Mouse (Mus musculus) thymus, postnatal 25 days (tissue): Measurements from ENCODE around the gene Hpd.
"Not testable (repeated sequence)": the region's sequence is repeated elsewhere in the genome, so short reads cannot be mapped to it uniquely, and the experiment has no call there.

Source experiments
- DNase-seq: peaks from one replicate; pipeline ENCODE4 v3.0.0; 2022

Gene Hpd

GRCm38 (mm10) chr5:123182651-123183050 is at the start of gene Hpd:
TSS of gene Hpd (minus strand) at chr5:123182727.
- no peak for DNase-seq

GRCm38 (mm10) chr5:123232180-123232579 is 49.7 kb upstream of the Hpd start:
- DNase-seq, result no peak

GRCm38 (mm10) chr5:123229296-123229695 is 46.8 kb upstream of the Hpd start:
- DNase-seq, result no peak

DNA sequence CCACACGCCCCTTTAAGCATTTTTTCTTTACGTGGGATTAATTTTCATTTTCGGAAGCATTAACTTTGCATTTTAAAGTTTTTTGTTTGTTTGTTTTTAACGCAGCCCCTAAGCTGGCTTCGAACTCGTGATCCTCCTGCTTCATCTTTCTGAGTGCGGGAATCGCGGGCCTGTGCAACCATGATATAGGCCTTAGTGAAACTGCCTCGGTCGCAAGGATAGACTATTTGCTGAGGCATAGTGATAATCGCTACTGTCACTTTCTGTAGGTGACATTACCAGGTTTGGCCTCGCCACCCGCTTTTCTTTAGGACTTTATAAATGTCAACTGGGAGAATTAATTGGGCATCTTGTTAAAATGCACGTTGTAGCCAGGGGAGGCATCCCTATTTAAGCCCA is 46.0 kb upstream of the Hpd start:
- no peak for DNase-seq

GRCm38 (mm10) chr5:123227762-123228523 is 45.4 kb upstream of the Hpd start:
- DNase-seq, result peak; percentile 93

DNA sequence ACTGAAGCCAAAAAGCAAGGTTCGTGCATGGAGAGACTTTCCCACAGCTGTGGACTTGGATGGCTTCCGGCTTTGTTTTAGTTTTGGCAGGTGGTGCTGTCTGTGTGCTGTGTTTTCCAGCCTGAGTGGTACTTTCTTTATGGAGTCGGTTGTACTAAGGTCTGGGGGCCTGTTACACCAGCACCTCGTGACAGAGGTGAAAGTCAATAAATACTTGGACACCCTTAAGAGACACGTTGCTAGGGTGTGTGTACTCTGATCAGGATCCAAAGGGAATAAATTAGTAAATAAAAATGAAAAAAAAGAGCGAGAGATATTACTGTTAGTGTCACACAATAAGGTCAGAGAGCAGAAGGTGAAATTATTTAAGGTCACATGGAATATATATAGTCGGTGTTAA is 44.3 kb upstream of the Hpd start:
- no peak for DNase-seq

DNA sequence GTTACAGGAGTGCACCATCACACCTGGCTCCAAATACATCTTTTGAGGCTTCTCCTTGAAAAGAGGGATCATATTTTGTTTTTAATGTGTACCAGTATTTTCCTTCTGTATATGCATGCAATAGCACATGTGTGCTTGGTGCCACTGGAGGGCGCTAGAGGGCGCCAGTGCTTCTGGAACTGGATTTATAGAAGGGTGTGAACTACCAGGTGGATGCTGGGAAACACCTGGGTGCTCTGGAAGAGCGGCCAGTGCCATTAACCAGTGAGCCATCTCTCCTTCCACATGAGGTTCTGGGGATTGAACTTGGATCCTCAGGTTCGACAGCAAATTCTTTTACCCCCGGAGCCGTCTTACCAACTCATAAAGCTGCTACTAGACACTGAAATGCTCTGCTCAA is 41.3 kb upstream of the Hpd start:
- DNase-seq, result not testable (repeated sequence)

GRCm38 (mm10) chr5:123223051-123223410 is 40.5 kb upstream of the Hpd start:
- DNase-seq, result no peak

- DNase-seq, result not testable (repeated sequence)
Measured at GRCm38 (mm10) chr5:123222346-123223050, 40.0 kb upstream of the Hpd start.

DNA sequence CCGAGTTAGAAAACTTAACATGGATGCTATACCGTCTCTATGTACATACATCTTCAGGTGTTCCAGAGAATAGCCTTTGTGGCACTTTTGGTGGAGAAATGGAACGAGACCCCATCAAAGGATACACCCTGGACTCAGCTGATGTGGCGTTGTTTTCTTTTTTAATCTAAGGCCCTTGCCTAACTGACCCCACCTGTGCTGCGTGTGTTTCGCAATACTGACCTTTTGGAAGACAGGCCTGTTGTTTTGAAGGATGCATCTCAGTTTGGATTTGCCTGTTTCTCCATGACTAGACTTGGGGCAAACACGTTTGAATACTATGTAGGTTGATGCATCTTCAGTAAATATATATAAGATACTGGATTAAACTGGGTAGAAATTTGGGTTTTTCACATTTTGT is 21.1 kb upstream of the Hpd start:
- not testable (repeated sequence) for DNase-seq

DNA sequence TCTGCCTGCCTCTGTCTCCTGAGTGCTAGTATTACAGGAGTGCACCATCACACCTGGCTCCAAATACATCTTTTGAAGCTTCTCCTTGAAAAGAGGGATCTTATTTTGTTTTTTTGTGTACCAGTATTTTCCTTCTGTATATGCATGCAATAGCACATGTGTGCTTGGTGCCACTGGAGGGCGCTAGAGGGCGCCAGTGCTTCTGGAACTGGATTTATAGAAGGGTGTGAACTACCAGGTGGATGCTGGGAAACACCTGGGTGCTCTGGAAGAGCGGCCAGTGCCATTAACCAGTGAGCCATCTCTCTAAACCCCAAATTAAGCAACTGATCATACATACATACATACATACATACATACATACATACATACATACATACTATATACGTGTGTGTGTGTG is 20.2 kb upstream of the Hpd start:
- DNase-seq, result not testable (repeated sequence)

- no peak for DNase-seq
Measured at GRCm38 (mm10) chr5:123201987-123202386, 19.5 kb upstream of the Hpd start.

GRCm38 (mm10) chr5:123201523-123201892 is 19.0 kb upstream of the Hpd start:
- no peak for DNase-seq

DNA sequence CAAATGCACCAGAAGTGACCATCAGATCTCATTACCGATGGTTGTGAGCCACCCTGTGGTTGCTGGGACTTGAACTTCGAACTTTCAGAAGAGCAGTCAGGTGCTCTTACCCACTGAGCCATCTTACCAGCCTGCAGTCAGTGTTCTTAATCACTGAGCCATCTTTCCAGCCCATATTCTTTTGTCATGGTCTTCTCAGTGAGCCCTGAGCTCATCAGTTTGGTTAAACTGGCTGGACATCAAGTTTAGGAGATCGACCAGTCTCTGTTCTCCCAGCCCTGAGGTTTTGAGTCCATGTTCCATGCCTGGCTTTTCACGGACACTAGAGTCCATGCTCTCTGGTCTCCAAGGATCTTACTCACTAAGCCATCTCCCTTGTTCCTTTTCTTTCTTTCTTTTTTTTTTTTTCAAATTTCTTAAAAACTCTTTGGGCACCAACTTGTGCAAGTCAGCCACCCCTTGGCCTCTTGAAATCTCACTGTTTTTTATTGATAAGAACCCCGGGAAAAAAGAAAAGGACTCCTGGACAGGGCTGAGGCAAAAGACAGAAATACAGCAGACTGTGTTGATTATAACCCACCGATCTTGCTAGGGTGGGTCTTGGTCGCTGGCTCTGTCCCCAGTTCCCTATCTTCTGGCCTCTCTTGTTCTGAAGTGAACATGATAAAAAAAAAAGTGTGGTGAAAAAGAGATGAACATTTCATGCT is 18.4 kb upstream of the Hpd start:
- DNase-seq, result not testable (repeated sequence)

DNA sequence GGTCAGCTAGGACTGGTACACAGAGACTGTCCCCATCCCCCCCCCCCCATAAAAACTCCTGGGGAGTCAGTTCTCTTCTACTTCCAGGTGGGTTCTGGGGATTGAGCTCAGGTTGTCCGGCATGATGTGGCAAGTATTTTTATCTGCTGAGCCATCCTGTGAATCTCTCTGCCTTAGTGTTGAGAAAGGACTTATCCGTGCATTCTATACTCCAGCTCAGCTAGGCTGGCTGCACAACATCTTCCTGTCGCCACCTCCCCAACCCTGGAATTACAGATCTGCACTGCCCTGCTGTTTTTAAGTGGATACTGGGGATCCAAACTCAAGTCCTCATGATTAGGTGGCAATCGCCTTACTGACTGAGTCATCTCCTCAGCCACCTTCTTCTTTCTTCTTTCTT is 16.0 kb upstream of the Hpd start:
- no peak for DNase-seq

DNA sequence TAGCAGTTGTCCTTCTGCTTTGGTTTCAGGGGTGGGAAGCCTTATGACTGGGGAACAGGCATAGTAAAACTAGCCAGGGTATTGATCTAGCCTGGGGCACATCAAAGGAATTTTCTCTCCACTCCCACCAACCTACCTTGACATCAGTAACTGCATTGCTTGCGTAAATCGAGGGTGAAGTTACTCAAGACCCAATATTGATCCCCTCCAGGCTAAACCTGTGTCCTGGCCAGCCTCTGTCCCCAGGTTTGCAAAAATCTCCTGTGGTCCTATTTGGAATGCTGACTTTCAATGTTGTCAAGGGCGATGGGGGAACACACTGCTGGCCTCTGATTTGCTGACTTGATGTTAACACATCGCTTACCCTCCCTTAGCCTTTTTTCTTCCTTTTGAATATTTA is 14.2 kb upstream of the Hpd start:
- no peak for DNase-seq

DNA sequence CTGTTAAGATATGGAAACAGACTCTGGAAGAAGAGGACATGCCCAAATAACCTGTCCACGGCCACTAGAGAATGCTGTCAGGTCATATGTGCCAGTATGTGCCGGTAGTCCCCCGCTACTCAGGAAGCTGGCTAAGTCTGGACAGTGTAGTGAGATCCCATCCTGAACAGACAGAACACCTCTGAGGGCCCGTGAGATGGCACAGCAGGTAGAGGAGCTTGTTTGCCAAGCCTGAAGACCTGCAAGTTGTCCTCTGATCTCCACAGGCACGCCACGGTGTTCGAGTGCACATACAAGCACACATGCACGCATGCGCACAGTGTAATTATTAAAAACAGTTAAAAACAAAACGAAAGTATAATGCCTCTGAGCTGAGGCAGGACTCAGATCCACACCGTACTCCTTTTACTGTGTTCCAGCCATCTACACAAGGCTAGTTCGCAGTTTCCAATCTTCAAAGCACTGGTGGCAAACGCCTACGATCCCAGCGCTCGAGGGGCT is 13.0 kb upstream of the Hpd start:
- DNase-seq, result no peak

- no peak for DNase-seq
Measured at GRCm38 (mm10) chr5:123194856-123195255, 12.3 kb upstream of the Hpd start.

DNA sequence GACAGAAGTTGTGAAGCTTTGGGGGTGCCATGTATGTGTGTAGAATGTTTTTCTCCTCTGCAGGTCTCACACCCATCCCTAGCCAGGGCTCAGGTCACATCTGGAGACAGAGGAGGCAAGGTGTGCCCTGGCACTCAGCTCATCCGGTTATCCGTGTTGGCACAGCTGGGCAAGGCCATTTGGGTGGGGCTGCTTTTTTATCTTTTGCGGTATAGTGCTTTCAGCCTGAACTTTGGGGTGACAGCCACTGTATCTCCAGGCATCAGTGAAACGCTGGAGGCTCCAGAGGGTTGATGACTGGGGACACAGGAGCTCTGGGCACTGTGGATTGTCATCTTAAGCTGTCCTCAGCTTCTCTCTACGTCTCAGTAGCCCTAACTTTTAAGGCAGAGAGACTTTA is 10.9 kb upstream of the Hpd start:
- DNase-seq, result no peak

DNA sequence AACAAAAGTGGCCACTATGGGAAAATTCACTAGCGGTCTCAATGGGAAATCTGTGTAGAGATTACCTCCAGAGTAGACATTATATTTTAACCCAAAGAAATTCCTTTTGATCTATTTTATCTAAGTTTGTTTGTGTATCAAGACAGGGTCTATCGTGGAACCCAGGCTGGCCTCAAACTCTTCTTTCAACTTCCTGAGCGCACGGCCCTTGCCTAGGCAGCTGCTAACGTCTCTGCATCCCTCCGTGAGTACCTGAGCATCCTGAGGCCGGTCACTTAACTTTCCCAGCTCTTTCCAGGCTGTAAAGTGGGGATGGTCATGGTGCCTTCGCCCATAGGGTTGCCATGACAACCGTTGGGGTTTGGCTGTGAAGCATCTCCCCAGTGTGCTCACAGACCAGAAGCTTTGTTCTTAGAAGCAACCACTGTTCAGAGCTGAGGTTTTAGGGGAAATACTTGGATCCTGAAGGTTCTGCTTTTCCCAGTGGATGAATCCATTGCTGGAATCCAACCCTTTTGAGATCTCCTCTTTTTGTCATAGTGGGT is 10.2 kb upstream of the Hpd start:
- DNase-seq, result no peak

GRCm38 (mm10) chr5:123191427-123191826 is 8.9 kb upstream of the Hpd start:
- DNase-seq, result no peak

DNA sequence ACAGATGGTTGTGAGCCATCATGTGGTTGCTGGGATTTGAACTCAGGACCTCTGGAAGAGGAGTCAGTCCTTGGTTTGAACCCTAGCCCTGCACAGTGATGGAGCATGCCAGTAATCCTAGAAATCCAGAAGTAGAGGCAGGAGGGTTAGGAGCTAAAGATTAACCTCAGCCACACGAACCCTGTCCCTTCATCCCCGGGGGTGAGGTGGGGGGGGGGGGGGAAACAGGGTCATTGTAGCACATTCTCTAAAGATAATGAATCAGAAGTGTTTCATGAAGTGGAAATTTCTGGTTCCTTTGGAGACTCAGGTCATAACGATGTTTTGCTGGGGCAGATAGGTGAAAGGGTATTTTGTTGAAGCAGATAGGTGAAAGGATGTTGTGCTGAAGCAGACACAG is 8.4 kb upstream of the Hpd start:
- DNase-seq, result no peak

- no peak for DNase-seq
Measured at GRCm38 (mm10) chr5:123187306-123187705, 4.8 kb upstream of the Hpd start.

DNA sequence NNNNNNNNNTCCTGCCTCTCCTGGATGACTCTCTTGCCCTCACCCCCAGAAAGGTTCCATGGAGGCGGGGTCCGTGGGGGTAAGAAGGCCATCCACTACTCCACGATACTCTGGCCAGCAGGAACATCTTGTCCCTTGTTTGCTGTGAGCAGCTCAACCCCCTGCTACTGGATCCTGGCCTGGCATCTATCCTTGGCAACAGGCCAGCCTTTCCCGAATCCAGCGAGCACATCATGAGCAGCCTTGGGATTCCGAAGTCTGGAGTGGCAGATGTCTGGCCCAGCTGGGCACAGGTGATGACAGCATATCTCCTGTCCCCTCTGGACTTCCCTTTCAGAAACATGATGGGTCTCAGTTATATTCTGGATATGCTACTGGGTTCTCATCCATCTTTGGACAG is 3.4 kb upstream of the Hpd start:
- DNase-seq, result no peak
